Mouse (Mus musculus): ENCODE data around the gene Hectd4.
A peak's percentile ranks its signal among the peaks of the same experiment; 100 is the strongest.

Hectd4 gene

GRCm38 (mm10) chr5:121233726-121234125, 13.7 kb downstream of the Hectd4 start:
- DNase-seq (ENCODE audit: low spot score in 2 of 2) = no peak

GRCm38 (mm10) chr5:121236171-121236570, 16.2 kb downstream of the Hectd4 start:
- DNase-seq (ENCODE audit: low spot score in 2 of 2) = peak; percentile 68 to 73

DNA sequence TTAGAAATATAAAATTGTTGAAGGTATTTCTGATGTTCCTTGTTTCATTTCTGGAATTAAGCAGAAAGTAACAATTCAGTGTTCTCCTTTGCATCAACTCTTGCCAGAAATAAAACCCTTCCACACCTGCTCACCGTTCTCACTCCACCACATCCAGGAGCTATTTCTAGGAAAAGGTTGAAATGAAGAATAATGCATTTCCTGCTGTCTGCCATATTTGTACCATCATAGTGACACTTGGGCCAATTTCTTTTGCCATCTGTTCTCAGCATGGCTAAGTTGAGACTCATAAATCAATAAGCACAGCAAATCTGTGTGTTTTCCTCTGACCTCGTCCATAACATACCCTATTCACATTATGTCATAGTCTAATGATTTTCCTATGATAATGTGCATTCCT, 18.2 kb downstream of the Hectd4 start:
- no peak for DNase-seq (ENCODE audit: low spot score in 2 of 2)

DNA sequence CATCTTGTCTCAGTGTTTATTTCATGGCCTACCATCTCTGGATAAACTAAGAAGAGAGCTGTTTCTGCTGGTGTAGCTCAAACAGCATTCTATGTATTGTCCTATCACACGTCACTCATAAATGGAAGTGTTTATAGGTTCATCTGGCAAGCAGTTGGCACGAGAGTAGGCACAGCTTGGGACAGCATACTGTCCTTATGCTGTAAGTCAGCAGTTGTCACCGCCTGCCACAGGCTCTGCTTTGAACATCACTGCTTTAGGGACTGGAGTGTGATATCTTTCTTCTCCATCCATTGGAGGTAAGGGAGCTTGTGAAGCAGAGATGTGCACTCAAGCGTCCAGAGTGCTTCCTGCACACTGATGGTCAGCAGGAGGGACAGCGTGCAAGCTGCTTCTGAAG, 19.8 kb downstream of the Hectd4 start:
- no peak for DNase-seq (ENCODE audit: low spot score in 2 of 2)

DNA sequence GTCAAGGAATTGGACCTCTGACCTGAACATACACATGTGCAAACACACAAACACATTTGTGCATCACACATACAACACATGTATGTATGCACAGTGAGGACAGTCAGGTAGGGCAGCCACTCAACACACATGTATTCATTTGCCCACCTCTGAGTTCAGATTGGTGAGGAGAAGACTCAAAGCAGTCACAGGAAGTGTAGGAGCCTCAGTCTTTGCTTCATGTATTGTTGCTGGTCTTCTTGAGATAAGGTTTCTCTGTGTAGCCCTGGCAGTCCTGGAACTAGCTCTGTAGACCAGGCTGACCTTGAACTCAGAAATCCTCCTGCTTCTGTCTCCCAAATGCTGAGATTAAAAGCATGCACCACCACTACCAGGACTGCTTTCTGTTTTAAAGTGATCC, 21.2 kb downstream of the Hectd4 start:
- DNase-seq (ENCODE audit: low spot score in 2 of 2) = no peak

GRCm38 (mm10) chr5:121242261-121242660, 22.2 kb downstream of the Hectd4 start:
- DNase-seq (ENCODE audit: low spot score in 2 of 2) = no peak

GRCm38 (mm10) chr5:121242701-121243100, 22.7 kb downstream of the Hectd4 start:
- DNase-seq (ENCODE audit: low spot score in 2 of 2) = no peak

GRCm38 (mm10) chr5:121243676-121244364, 23.8 kb downstream of the Hectd4 start:
- no peak for DNase-seq (ENCODE audit: low spot score in 2 of 2)

DNA sequence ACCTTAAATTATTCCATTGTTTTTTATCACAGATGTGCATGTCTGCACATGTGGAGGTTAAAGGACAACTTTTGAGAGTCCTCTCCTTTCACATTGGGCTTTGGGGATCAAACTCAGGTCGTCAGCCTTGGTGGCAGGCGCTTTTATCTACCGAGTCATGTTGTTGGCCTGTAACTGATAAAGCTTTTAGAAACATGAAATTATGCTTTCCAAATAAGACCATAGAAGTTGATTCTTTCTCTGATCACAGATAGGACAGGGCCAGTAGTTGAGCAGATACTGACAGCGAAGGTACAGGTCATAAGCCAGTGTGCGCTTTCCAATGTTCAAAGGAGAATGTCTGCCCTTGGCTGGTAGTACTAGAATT, 24.3 kb downstream of the Hectd4 start:
- no peak for DNase-seq (ENCODE audit: low spot score in 2 of 2)

DNA sequence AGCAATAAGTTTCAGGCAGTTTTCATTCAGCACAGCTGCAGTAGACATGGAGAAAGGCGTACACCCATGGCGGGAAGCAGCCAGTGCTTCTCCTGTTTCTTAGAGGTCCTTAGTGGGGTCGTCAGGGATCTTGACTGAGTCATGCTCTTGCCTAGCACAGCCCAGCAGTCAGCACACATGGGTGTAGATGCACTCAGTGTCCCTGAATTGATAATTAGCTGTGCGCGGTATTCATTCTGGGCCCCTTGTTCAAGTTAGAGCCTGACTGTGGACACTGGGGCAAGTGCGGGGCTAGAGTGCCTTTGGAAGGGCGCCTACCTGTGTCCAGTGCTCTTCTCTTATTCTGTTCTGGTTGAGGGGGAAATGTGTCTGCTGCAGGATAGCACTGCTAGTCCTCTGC, 25.2 kb downstream of the Hectd4 start:
- DNase-seq (ENCODE audit: low spot score in 2 of 2) = no peak

DNA sequence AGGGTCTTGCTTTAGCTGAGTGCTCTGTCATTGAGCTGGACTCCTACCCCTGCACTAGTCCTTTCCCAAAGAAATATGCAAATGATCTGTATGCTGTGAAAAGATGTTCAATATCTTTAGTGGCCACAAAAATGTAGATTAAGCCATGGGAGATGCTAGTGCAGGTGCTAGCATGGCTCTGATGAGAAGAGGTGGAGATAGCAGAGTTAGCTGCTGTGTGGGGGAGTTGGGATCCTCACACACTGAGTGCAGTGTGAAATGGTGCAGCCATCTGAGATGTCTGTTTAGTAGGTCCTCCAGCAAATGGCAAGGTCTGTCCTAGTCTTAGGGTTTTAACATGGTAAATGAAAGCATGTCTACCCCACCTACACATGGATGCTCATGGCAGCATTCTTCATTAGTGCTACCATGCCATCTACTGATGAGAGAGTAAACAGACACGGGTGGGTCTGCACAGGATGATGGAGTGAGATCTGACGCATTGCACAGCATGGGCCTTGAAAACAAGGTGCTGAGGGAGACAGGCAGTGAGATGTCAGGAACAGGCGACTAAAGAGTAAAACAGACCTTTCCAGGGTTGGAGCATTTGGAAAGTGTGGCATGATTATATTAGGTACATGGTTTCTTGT, 28.9 kb downstream of the Hectd4 start:
- peak in 1 of 2 experiments; percentile 34 for DNase-seq (ENCODE audit: low spot score in 2 of 2)

- DNase-seq (ENCODE audit: low spot score in 2 of 2) = no peak
Measured at GRCm38 (mm10) chr5:121249693-121250092, 29.7 kb downstream of the Hectd4 start.

DNA sequence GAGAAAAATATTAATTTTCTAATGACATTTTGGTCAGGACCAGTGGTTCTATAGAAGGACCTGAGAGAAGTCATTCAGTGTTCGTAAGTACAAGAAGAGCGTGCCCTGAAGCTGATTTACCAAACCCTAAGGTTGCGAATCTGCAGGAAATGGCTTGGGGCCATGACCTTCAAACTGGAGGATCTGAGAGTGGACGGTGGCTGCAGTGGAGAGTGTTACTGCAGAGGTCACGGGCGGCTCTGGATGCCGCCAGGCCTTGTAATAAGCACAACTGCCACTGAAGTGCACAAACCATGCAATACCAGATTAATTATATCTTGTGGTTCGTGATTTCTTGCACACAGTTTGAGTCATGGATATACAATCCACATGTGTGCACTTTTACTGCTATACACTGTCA, 31.8 kb downstream of the Hectd4 start:
- DNase-seq (ENCODE audit: low spot score in 2 of 2) = no peak

- no peak for DNase-seq (ENCODE audit: low spot score in 2 of 2)
Measured at GRCm38 (mm10) chr5:121253816-121254497, 33.9 kb downstream of the Hectd4 start.

DNA sequence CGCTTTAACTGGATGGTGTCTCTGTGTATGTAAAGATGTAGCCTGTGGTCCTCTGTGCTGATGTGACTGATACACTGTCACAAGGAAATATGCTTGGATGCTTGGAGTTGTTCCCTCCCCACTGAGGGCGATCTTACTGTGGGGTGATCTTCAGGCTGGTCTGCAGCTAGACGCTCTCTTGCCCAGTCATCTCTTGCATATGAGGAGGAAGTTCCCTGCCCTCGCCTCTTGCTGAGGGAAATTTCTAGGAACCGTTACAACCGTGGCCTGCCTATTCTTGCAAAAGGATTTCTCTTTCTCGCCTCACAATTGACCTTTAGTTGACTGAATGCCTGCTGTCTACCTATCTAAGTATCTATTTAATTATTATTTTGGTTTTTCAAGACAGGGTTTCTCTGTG, 35.0 kb downstream of the Hectd4 start:
- no peak for DNase-seq (ENCODE audit: low spot score in 2 of 2)

GRCm38 (mm10) chr5:121261806-121262205, 41.8 kb downstream of the Hectd4 start:
- DNase-seq (ENCODE audit: low spot score in 2 of 2) = no peak

DNA sequence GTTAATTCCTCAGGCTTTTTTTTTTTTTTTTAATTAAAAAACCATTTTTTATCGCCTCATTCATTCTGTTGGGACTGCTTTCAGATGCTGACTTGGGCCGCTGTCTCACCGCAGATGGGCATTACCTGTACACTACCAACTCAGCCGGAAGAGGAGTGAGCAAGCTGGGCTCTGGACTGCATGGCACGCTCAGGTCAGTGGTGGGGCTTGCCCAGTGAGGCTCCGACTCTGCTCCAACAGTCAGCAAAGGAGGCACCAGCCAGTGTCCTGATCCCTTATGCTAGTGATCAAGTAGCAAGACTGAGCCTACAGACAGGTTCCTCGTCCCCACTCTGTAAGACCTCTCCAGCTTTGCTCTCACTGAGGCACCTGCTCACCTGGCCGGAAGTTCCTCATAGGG, 42.4 kb downstream of the Hectd4 start:
- no peak for DNase-seq (ENCODE audit: low spot score in 2 of 2)

DNA sequence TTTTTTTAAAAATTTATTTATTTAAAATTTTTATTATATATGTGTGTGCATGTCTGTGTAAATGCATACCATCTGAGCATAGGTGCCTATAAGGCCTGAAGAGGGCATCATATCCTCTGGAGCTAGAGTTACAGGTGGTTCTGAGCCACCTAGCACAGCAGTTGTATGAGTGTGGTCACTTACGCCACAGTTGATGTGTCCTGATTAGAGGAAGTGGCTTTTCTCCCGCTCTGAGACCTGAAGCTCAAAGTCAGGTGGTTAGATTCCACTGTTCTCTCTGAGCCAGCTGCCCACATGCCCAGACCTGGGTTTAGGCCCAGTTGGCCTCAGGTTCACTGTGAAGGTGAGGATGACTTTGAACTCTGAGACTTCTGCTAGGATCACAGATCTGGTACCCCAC, 44.6 kb downstream of the Hectd4 start:
- DNase-seq (ENCODE audit: low spot score in 2 of 2) = no peak

GRCm38 (mm10) chr5:121266741-121267382, 46.8 kb downstream of the Hectd4 start:
- DNase-seq (ENCODE audit: low spot score in 2 of 2) = peak; percentile 53 to 70

GRCm38 (mm10) chr5:121271046-121271445, 51.0 kb downstream of the Hectd4 start:
- DNase-seq (ENCODE audit: low spot score in 2 of 2) = no peak

GRCm38 (mm10) chr5:121276808-121277207, 56.8 kb downstream of the Hectd4 start:
- no peak for DNase-seq (ENCODE audit: low spot score in 2 of 2)

- no peak for DNase-seq (ENCODE audit: low spot score in 2 of 2)
Measured at GRCm38 (mm10) chr5:121280456-121280855, 60.4 kb downstream of the Hectd4 start.

DNA sequence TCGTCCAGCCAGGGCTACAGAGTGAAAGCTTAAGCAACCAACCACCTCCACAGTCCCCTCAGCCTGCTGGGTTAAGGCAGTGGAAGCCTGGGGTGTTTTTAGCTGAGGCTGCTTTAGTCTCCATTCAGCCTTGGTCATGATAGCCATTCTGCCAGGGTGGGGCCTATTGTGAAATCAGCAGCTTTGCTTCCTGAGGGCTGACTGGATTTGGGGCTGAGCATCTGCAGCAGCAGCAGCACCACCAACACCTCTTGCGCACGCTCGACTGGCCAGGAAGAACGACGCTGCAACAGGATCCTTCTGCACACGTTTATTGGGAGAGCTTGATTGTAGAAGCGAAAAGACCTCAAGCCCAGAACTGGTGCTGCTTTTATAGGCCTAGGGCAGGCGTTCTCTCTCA, 63.0 kb downstream of the Hectd4 start:
- DNase-seq (ENCODE audit: low spot score in 2 of 2) = no peak

Data from right cerebral cortex, adult 2 months (tissue).